Mouse (Mus musculus): Measurements from ENCODE around the gene Cxcl5. TPM values are rescaled to one million over a fixed set of nuclear protein-coding genes. Genes with fewer than 3 reads are reported as not detected.

Gene Cxcl5
- polyA plus RNA-seq, 1 experiment from 2014 or later: 0.34 TPM

- no peak overlapping the region for H3K4me2 ChIP-seq (ENCODE audit: low read length)
Observed at GRCm38 (mm10) chr5:90758020-90758605, 1.0 kb upstream of the Cxcl5 start.

GRCm38 (mm10) chr5:90760303-90760702 is 1.1 kb downstream of the Cxcl5 start:
- no peak overlapping the region for H3K4me3 ChIP-seq (ENCODE audit: low read depth, low read length)
- ATAC-seq (replicated peaks; ENCODE audit: low FRiP score, low TSS enrichment, low read depth): no peak
- peaks cover 9% of the 10 kb centered on the region for H3K27me3 ChIP-seq (replicated peaks; ENCODE audit: control insufficient read depth, insufficient read depth, low read length)
- no peak overlapping the region for H3K9ac ChIP-seq (ENCODE audit: low read length)
- 41% methylated on average over 4 of the region's 4 CpGs for WGBS
- H3K36me3 ChIP-seq (ENCODE audit: control insufficient read depth, insufficient read depth, low read length): no peaks in the 10 kb centered on the region
- no peak overlapping the region for H3K27ac ChIP-seq (ENCODE audit: low read depth)
- peaks cover 20% of the 10 kb centered on the region for H3K4me1 ChIP-seq (replicated peaks; ENCODE audit: control insufficient read depth, insufficient read depth, low read length)
- DNase-seq (ENCODE audit: low spot score): no peak
- no peaks in the 10 kb centered on the region for H3K9me3 ChIP-seq (ENCODE audit: control insufficient read depth, low read length)
- H3K4me2 ChIP-seq (ENCODE audit: low read length): no peak overlapping the region

More at GRCm38 (mm10) chr5:90758020-90758605, 1.0 kb upstream of the Cxcl5 start:
- Histone ChIP-seq H3K4me1 (replicated peaks; ENCODE audit: control insufficient read depth, insufficient read depth, low read length) (peaks cover 20% of the 10 kb centered on the region), H3K9ac (ENCODE audit: low read length) (no peak overlapping the region), H3K9me3 (ENCODE audit: control insufficient read depth, low read length) (no peaks in the 10 kb centered on the region), H3K36me3 (ENCODE audit: control insufficient read depth, insufficient read depth, low read length) (no peaks in the 10 kb centered on the region), H3K27me3 (replicated peaks; ENCODE audit: control insufficient read depth, insufficient read depth, low read length) (peaks cover 9% of the 10 kb centered on the region), H3K4me3 (ENCODE audit: low read depth, low read length) (no peak overlapping the region), H3K27ac (ENCODE audit: low read depth) (no peak overlapping the region)
- ATAC-seq (replicated peaks; ENCODE audit: low FRiP score, low TSS enrichment, low read depth): no peak
- WGBS: 35% methylated on average over 5 of the region's 5 CpGs
- DNase-seq (ENCODE audit: low spot score): no peak

GRCm38 (mm10) chr5:90760844-90761243 is 1.7 kb downstream of the Cxcl5 start:
- ATAC-seq (replicated peaks; ENCODE audit: low FRiP score, low TSS enrichment, low read depth): no peak
- Histone ChIP-seq H3K9me3 (ENCODE audit: control insufficient read depth, low read length) (no peaks in the 10 kb centered on the region), H3K27me3 (replicated peaks; ENCODE audit: control insufficient read depth, insufficient read depth, low read length) (peaks cover 9% of the 10 kb centered on the region), H3K4me3 (ENCODE audit: low read depth, low read length) (no peak overlapping the region), H3K36me3 (ENCODE audit: control insufficient read depth, insufficient read depth, low read length) (no peaks in the 10 kb centered on the region), H3K4me2 (ENCODE audit: low read length) (no peak overlapping the region), H3K27ac (ENCODE audit: low read depth) (no peak overlapping the region), H3K9ac (ENCODE audit: low read length) (no peak overlapping the region), H3K4me1 (replicated peaks; ENCODE audit: control insufficient read depth, insufficient read depth, low read length) (peaks cover 20% of the 10 kb centered on the region)
- 87% methylated on average over 2 of the region's 2 CpGs for WGBS
- no peak for DNase-seq (ENCODE audit: low spot score)

- no peak overlapping the region for H3K27ac ChIP-seq (ENCODE audit: low read depth)
Observed at GRCm38 (mm10) chr5:90761834-90762233, 2.7 kb downstream of the Cxcl5 start.

GRCm38 (mm10) chr5:90763912-90764665 is 4.9 kb downstream of the Cxcl5 start:
- Histone ChIP-seq H3K27me3 (replicated peaks; ENCODE audit: control insufficient read depth, insufficient read depth, low read length) (peaks cover 7% of the 10 kb centered on the region), H3K4me3 (ENCODE audit: low read depth, low read length) (no peak overlapping the region), H3K36me3 (ENCODE audit: control insufficient read depth, insufficient read depth, low read length) (no peaks in the 10 kb centered on the region), H3K9me3 (ENCODE audit: control insufficient read depth, low read length) (no peaks in the 10 kb centered on the region), H3K27ac (ENCODE audit: low read depth) (no peak overlapping the region), H3K9ac (ENCODE audit: low read length) (no peak overlapping the region), H3K4me1 (replicated peaks; ENCODE audit: control insufficient read depth, insufficient read depth, low read length) (peaks cover 5% of the 10 kb centered on the region), H3K4me2 (ENCODE audit: low read length) (no peak overlapping the region)
- ATAC-seq (replicated peaks; ENCODE audit: low FRiP score, low TSS enrichment, low read depth) (no peak), DNase-seq (ENCODE audit: low spot score) (no peak)
- WGBS: 73% methylated on average over 12 of the region's 12 CpGs

More at GRCm38 (mm10) chr5:90761834-90762233, 2.7 kb downstream of the Cxcl5 start:
- H3K4me1 ChIP-seq (replicated peaks; ENCODE audit: control insufficient read depth, insufficient read depth, low read length): peaks cover 20% of the 10 kb centered on the region
- WGBS: 81% methylated on average over 3 of the region's 3 CpGs
- no peak overlapping the region for H3K4me3 ChIP-seq (ENCODE audit: low read depth, low read length)
- no peaks in the 10 kb centered on the region for H3K36me3 ChIP-seq (ENCODE audit: control insufficient read depth, insufficient read depth, low read length)
- ATAC-seq (replicated peaks; ENCODE audit: low FRiP score, low TSS enrichment, low read depth) (no peak), DNase-seq (ENCODE audit: low spot score) (no peak)
- no peaks in the 10 kb centered on the region for H3K9me3 ChIP-seq (ENCODE audit: control insufficient read depth, low read length)
- no peak overlapping the region for H3K4me2 ChIP-seq (ENCODE audit: low read length)
- H3K9ac ChIP-seq (ENCODE audit: low read length): no peak overlapping the region
- H3K27me3 ChIP-seq (replicated peaks; ENCODE audit: control insufficient read depth, insufficient read depth, low read length): peaks cover 9% of the 10 kb centered on the region

GRCm38 (mm10) chr5:90765821-90766606 is 6.9 kb downstream of the Cxcl5 start:
- no peaks in the 10 kb centered on the region for H3K27me3 ChIP-seq (replicated peaks; ENCODE audit: control insufficient read depth, insufficient read depth, low read length)
- H3K4me2 ChIP-seq (ENCODE audit: low read length): no peak overlapping the region
- WGBS: 27% methylated on average over 8 of the region's 8 CpGs
- no peaks in the 10 kb centered on the region for H3K36me3 ChIP-seq (ENCODE audit: control insufficient read depth, insufficient read depth, low read length)
- H3K4me1 ChIP-seq (replicated peaks; ENCODE audit: control insufficient read depth, insufficient read depth, low read length): no peaks in the 10 kb centered on the region; the same call in 1 of the 2 replicates
- H3K27ac ChIP-seq (ENCODE audit: low read depth): no peak overlapping the region
- H3K9me3 ChIP-seq (ENCODE audit: control insufficient read depth, low read length): no peaks in the 10 kb centered on the region
- no peak overlapping the region for H3K4me3 ChIP-seq (ENCODE audit: low read depth, low read length)
- DNase-seq (ENCODE audit: low spot score) (no peak), ATAC-seq (replicated peaks; ENCODE audit: low FRiP score, low TSS enrichment, low read depth) (no peak)
- no peak overlapping the region for H3K9ac ChIP-seq (ENCODE audit: low read length)

GRCm38 (mm10) chr5:90768218-90768617 is 9.1 kb downstream of the Cxcl5 start, which contains the start of gene Ppbp:
Ppbp (plus strand) TSS chr5:90768518.
- Histone ChIP-seq H3K27ac (ENCODE audit: low read depth) (no peak within 1 kb of the TSS), H3K4me1 (replicated peaks; ENCODE audit: control insufficient read depth, insufficient read depth, low read length) (no peaks in the 10 kb centered on the region; the same call in none of the 2 replicates), H3K27me3 (replicated peaks; ENCODE audit: control insufficient read depth, insufficient read depth, low read length) (no peaks in the 10 kb centered on the region), H3K4me2 (ENCODE audit: low read length) (no peak within 1 kb of the TSS), H3K9me3 (ENCODE audit: control insufficient read depth, low read length) (no peaks in the 10 kb centered on the region), H3K36me3 (ENCODE audit: control insufficient read depth, insufficient read depth, low read length) (no peaks in the 10 kb centered on the region), H3K4me3 (ENCODE audit: low read depth, low read length) (no peak within 1 kb of the TSS), H3K9ac (ENCODE audit: low read length) (no peak within 1 kb of the TSS)
- WGBS: 43% methylated on average over 3 of the region's 3 CpGs
- no peak for DNase-seq (ENCODE audit: low spot score)
- no peak for ATAC-seq (replicated peaks; ENCODE audit: low FRiP score, low TSS enrichment, low read depth)

- no peaks in the 10 kb centered on the region for H3K27me3 ChIP-seq (replicated peaks; ENCODE audit: control insufficient read depth, insufficient read depth, low read length)
- H3K4me3 ChIP-seq (ENCODE audit: low read depth, low read length): no peak overlapping the region
- no peak for DNase-seq (ENCODE audit: low spot score)
- no peaks in the 10 kb centered on the region for H3K36me3 ChIP-seq (ENCODE audit: control insufficient read depth, insufficient read depth, low read length)
- 79% methylated on average over 3 of the region's 3 CpGs for WGBS
- no peak overlapping the region for H3K9ac ChIP-seq (ENCODE audit: low read length)
- H3K4me1 ChIP-seq (replicated peaks; ENCODE audit: control insufficient read depth, insufficient read depth, low read length): no peaks in the 10 kb centered on the region; the same call in 1 of the 2 replicates
- no peak for ATAC-seq (replicated peaks; ENCODE audit: low FRiP score, low TSS enrichment, low read depth)
- H3K27ac ChIP-seq (ENCODE audit: low read depth): no peak overlapping the region
- H3K4me2 ChIP-seq (ENCODE audit: low read length): no peak overlapping the region
- H3K9me3 ChIP-seq (ENCODE audit: control insufficient read depth, low read length): no peaks in the 10 kb centered on the region
Observed at GRCm38 (mm10) chr5:90771369-90771768, 12.2 kb downstream of the Cxcl5 start.

Measured in intestine, embryonic 14.5 days (tissue).